Mouse (Mus musculus): ENCODE results near the gene Tubgcp5.

Tubgcp5 gene

DNA sequence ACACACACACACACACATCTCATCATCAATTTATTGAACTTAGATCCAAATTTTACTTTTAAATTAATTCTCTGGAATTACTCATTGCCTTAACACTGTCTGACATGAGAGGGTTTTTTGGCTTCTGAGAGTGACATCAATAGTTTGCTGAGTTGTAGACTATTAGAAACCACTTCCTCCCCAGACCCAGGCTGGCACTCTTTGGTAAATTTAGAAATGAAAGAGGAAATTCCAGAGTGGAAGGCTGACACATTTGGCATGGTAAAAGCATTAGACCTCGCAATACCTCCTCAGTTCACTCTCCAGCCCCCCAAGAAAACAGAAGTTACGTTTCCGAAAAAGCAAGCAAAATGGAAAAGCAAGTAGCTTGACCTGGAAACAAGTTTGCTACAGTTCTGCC lies 58.8 kb downstream of the Tubgcp5 start:
- no peak for DNase-seq (ENCODE audit: low spot score)

DNA sequence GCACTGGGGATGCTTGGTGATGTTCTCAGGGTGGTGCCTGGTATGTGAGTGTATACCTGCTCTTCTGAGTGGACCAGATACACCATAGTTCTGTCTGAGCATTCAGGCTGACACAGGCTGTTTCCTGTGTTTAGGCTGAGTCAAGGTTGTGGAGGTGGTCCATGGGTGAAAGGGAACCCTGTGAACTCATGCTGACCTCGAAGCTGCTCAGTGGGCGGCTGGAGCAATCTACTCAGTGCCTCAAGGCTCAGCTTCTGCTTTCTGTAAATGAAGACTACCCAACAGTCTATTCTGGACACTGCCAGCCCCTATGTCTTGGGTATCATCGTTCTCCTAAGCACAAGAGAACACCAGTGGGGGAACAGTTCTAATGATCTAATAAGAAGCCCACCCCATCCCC lies 61.6 kb downstream of the Tubgcp5 start:
- no peak for DNase-seq (ENCODE audit: low spot score)

DNA sequence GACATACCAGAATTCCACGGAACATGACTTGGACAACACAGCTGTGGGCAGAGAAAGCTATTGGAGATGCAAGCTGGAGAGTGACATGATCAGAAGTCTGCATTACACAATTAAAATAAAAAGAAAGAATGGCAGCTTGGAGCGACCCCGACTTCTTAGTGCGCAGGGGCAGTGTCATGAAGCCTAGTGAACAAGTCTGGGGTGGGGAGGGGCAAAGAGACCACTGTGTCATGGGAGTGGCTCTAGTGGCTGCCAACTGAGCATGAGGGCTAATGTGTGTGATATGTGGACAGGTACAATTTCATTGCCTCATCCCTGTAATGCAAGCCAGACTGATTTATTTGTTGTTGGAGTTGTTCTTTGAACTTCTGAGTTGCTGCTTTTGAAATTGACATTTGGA lies 62.8 kb downstream of the Tubgcp5 start:
- no peak for DNase-seq (ENCODE audit: low spot score)

DNA sequence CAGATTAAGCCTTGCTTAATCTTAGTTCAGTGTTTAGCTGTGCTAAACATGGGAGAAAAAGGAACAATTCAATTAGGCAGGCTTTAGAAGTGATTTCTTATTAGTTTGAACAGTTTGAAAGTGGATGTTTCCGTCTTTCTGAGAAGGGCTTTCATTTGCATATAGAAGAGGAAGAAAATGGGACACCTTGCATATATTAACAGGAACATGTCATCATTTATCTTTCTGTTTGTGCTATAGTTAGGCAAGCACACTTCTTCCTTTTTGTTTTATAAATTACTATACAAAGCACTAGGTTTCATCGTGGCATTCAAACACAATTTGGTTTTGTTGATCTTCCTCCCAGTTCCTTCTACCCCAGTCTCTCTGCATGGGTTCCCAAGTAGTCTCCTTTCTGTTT lies 63.8 kb downstream of the Tubgcp5 start:
- DNase-seq (ENCODE audit: low spot score) = no peak

DNA sequence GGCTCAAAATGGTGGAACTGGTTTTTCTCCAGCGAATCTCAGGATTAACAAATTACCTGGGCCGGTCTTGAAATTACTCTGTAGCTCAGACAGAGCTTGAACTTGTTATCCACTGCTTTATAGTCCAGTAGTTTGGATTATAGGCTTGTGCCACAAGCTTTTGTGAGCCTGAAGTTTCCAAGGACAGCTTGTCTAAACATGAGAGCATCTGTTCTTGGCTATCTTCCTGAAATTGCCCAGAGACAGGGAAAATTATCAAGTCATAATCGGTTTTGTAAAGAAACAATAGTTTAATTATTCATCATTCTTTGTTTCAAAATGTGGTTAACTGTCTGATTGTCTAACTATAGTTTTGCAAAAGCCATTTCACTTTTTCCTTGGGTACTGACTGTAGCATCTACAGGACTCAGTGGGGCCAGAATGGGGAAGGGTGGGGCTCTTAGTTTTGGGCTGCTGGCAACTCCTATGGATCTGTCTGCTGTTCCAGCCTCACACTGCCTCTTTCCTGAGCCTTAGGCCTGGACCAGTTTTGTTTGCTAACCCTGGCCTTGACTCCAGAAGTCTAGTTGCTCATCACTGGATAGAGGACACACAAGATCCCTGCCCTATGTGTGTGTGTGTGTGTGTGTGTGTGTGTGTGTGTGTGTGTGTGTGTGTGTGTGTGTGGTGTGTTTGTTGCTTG lies 65.0 kb downstream of the Tubgcp5 start:
- no peak for DNase-seq (ENCODE audit: low spot score)

DNA sequence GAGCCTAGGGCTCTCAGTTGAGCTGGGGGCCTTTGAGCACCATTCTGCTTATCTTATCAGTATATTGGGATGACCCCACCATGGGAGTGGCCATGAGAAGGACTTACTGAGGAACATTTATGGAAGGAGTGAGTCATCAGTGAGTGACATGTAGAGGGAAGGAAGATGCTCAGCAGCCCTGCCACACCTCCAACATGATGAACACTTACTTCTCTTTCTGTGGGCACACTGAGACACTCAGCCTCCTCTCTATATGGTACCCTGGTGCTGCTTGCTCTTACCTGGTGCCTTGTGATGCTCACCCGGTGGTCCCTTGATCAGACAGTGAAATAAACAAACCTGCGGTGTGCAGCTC lies 65.5 kb downstream of the Tubgcp5 start:
- no peak for DNase-seq (ENCODE audit: low spot score)

DNA sequence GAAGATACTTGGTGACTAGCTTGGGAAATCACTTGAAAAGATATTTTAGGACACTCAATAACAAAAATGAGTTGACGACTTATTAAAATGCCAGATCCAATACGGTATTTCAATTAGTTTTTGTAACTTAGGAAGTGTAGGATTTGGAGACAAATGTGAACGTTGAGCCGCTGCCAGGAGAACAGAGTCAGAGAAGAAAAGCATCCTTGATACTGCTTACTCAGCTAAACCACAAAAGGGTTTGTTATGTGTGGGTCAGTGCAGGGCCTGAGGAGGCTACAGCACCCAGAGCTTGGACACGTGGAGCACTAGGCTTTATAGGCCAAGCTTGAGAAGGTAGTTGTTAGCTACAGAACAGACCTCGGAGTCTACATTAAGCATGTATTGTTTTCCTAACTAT lies 66.0 kb downstream of the Tubgcp5 start:
- DNase-seq (ENCODE audit: low spot score) = no peak

DNA sequence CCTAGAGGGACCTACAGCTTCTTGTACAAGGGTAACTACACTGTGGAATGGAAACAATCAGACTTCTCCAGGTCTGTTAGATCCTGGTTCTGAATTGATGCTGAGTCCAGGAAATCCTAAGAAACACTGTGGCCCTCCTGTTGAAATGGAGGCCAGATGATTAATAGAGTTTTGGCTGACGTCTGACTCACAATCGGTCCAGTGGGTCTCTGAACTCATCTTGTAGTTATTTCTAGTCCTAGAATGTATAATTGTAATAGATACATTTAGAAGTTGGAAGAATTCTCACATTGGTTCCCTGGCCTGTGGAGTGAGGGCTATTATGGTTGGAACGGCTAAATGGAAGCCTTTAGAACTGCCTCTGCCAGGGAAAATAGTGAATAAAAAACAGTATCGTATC lies 67.2 kb downstream of the Tubgcp5 start:
- DNase-seq (ENCODE audit: low spot score) = no peak

DNA sequence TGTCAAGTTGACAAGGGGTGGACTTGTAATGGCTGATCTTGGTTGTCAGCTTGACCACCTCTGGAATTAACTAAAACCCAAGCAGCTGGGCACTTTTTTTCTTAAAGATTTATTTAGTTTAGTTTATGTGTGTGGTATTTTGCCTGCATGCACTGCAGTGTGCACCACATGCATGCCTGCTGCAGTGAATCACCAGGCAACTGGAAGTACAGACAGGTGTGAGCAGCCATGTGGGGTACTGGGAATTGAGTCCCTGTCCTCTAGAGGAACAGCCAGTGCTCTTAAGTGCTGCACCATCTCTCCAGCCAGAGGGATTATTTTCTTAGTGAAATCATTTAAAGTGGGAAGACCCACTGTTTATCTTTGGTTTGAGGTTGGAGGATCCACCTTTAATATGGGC lies 71.1 kb downstream of the Tubgcp5 start:
- no peak for DNase-seq (ENCODE audit: low spot score)

DNA sequence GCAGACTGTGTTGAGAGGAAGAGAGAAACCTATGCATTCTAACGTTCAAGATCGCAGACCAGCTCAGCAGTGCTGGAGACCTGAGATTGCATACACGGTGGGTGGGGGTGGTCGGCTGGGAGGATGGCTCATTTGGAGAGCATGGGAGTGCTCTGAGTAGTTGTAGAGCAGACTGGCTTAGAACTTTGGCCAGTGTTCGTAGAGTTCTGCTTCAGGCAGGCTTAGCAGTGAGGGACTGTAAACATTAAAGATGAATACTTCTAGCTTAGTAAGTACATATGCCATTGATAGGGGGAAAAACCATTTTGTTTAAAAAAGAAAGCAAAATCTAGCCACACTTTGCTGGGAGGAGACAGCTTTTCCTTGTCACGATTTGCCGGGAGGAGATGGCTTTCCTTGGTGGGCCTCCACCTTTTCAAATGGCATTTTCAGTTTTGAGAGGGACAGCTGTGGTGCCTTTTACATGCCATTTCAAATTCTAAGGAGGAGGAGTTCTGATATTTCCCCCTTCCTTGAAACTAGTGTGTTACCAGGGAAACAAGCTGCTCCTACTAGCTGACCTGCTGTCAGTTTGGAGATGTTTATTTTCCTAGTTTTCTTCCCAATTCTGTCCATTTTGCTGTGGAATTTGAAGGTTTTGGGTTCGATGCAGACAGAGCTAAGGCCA lies 71.9 kb downstream of the Tubgcp5 start:
- no peak for DNase-seq (ENCODE audit: low spot score)

DNA sequence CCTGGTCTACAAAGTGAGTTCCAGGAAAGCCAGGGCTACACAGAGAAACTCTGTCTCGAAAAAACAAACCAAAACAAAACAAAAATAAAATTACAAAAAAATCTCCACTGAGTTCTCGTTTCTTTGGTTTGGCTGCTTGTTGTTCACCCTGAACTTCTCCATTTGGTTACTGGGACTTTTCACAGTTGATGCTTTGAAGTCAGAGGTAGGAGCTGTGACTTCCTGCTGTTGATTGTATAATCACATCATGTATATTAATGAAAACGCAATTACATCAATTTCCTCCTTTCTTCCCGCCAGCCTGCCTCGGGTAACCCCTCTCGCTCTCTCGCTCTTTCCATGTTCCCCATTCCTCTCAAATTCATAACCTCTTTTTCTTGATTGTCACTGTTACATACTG lies 74.3 kb downstream of the Tubgcp5 start:
- no peak for DNase-seq (ENCODE audit: low spot score)

DNA sequence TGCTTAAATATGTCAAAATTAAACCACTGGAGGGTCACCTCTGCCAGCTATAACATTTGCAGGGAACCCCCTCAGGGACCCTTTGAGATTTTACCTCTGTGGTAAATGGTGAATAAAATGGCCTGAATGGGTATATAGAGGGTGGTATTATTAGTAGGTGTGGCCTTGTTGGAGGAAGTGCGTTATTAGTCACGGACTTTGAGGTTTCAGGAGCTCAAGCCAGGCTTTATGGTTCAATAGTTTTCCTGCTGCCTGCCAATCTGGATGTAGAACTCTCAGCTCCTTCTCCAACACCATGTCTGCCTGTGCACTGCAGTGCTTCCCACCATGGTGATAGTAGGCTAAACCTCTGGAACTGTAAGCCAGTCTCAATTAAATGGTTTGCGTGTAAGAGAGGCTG lies 75.3 kb downstream of the Tubgcp5 start:
- DNase-seq (ENCODE audit: low spot score) = no peak

DNA sequence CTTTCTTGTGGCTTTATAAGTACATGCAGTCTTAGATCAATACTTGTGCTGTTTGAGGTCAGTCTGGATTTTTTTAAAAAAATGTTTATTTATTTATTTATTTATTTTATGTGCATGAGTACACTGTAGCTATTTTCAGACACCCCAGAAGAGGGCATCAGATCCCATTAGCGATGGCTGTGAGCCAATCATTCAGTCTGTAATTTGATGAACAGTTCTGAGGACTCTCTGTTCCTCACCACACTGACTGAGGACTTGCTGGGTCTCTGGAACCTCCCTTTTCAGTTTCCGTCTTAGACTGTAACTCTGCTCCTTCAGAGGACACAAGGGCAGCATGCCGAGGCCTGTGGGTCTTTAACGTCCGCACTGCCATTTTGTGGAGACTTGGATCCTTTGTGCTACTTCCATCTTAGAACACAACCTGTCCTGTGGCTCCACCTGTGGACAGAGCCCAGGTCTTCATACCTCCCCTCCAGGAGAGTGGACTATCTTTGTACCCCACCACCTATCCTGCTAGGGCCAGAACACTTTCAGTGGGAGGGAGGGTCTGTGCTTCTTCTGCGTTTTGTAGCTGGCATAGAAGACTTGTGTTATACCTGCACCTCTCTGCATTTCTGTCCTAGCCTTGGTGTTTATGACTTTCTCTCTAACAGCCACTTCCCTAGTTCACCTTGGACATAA lies 76.5 kb downstream of the Tubgcp5 start:
- peak; percentile 28 for DNase-seq (ENCODE audit: low spot score)

DNA sequence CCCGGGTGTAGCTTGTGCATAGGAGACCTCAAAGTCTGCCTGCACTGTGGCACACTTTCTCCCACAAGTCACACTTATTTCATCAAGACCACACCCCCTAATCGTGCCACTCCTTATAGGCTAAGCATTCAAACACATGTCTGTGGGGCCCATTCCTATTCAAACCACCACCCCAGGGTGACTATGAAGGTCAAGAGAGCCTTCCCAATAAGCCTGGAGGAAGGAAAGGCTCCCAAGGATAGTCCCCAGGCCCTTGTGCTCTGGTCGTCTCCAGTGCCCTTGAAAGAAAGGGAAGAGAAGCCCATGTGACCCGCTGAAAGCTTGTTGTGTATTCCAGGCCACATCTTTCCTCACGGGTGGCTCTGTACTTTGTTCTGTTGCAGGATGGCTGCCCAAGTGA lies 77.5 kb downstream of the Tubgcp5 start:
- no peak for DNase-seq (ENCODE audit: low spot score)

DNA sequence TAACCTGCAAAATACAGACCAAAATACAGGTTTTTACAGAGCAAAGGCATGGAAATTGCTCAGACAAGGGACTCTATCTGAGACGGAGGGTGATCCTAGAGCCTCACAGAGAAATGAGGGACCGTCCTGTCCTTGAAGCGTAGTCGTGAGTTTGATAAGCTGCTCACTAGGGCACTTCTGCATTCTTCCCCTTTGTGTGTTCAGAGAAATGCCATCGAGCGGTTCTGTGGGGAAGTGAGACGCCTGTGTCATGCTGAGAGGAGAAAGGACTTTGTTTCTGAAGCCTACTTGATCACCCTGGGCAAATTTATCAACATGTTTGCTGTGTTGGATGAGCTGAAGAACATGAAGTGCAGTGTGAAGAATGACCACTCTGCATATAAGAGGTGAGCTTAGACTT lies 80.7 kb downstream of the Tubgcp5 start:
- no peak for DNase-seq (ENCODE audit: low spot score)

DNA sequence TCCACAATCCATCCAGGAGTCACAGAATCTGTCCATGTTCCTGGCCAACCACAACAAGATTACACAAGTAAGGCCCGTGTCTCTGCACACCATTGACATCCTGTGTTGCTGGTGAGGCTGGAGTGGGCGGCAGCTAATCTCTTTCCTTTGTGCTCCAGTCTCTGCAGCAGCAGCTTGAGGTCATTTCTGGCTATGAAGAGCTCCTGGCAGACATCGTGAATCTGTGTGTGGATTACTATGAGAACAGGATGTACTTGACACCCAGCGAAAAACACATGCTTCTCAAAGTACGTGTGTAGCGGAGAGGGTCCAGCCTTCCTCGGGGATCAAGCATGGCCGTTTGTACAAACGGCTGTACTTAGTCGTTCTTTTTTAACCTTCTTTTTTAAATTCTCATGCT lies 83.8 kb downstream of the Tubgcp5 start:
- peak; percentile 57 for DNase-seq (ENCODE audit: low spot score)

DNA sequence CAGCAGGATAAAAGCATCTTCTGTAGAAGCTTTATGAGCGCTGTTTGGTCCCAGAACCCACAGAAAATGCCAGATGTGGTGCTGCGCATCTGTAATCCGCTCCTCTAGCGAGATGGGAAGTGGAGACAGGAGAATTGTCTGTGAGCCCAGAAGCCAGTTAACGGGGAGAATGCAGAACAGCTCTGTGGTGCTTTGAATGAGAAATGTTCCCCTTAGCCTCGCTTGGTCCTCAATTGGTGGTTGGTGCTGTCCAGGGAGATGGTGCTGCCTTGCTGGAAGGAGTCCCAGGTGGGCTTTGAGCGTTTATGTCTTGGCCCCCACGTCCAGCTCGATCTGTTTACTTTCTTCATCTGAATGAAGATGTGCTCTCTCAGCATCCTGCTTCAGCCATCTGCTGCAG lies 86.9 kb downstream of the Tubgcp5 start:
- no peak for DNase-seq (ENCODE audit: low spot score)

Data from testis, postnatal 14 days (tissue).